Mouse (Mus musculus) embryonic fibroblast, embryonic 13.5 days (primary cell): Measurements from ENCODE around the gene Slc35e2.

Experiments used
- CTCF ChIP-seq: IDR thresholded peaks from 2 replicates; pipeline ENCODE4 v1.5.1; 2011; ENCODE audit warnings: mild to moderate bottlenecking, control low read depth, low read length, moderate library complexity, borderline replicate concordance; ENCODE audit not compliant: insufficient read depth
- POLR2A ChIP-seq: IDR thresholded peaks from 2 replicates; pipeline ENCODE4 v1.6.1; 2011; ENCODE audit warnings: low read depth, mild to moderate bottlenecking, control low read depth, low read length, moderate library complexity

DNA sequence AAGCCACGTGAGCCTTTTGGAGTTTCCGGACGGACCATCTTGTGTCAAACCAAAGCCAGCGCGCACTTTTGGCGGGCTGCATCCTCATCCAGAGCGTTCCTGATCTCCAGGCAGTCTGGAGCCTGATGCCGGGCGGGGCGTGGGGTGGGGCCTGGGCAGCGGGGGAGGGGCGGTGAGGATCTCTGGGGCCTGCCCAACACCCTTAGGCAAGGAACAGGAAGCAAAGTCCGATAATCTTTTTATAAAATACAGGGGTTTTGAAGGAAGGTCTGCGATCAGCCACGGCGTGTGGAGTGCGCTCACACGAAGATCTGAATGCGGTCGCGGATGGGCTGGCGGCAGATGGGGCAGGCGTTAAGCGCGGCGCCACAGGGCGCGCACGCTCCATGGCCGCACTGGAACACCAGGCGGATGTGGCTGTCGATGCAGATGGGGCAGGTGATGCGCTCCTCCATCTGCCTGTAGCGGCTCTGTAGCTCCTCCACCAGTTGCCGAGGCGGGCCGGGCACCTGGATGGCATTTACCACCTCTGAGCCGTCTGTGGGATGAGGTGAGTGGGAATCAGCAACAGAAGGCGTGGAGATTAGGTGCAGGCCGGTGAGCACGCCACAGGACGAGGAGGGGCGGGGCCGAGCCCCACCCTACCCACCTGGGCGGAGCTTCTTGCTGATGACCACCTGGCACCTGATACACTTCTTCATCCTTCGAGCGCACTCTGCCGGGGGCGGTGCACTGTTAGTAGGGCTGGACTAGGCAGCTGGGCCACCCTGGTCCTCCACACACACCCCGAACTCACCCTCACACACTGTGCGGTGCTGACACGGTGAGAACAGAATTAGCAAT is 53.5 kb downstream of the Slc35e2 start:
- TF ChIP-seq CTCF, result no peak
- TF ChIP-seq POLR2A, result no peak; the same call in 1 of the 2 replicates
